Mouse (Mus musculus) spleen, adult 12 weeks (tissue): Measurements from ENCODE around the gene Desi2.
"Not testable (repeated sequence)": the region's sequence is repeated elsewhere in the genome, so short reads cannot be mapped to it uniquely, and the experiment has no call there.

ENCODE experiments used
- DNase-seq: peaks from one replicate; pipeline ENCODE4 v3.0.0; 2022; ENCODE audit warnings: low spot score

Gene Desi2

DNA sequence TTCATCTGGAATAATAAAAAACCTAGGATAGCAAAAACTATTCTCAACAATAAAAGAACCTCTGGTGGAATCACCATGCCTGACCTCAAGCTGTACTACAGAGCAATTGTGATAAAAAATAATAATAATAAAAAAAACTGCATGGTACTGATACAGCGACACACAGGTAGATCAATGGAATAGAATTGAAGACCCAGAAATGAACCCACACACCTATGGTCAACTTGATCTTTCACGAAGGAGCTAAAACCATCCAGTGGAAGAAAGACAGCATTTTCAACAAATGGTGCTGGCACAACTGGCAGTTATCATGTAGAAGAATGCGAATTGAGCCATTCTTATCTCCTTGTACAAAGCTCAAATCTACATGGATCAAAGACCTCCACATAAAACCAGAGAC, 78.2 kb downstream of the Desi2 start:
- not testable (repeated sequence) for DNase-seq

- no peak for DNase-seq
Observed at GRCm38 (mm10) chr1:178270635-178271034, 83.4 kb downstream of the Desi2 start.

GRCm38 (mm10) chr1:178275174-178275730, 88.0 kb downstream of the Desi2 start:
- DNase-seq: no peak

DNA sequence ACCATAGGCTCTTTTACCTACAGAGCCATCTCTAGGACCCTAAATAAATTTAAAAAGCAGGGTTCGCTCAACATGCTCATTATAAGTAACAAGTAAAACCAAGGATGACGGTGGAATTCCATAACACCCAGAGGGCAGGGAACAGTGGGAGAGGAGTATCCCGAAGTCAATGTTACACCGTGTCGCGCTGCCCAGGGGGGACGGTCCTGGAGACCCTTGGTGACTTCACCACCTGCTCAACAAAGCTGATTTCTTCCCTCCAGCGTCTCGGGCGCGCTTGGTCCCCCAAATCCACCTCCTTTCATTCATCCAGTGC, 88.5 kb downstream of the Desi2 start:
- DNase-seq: no peak

- no peak for DNase-seq
Observed at GRCm38 (mm10) chr1:178276054-178276911, 89.1 kb downstream of the Desi2 start.

- DNase-seq: not testable (repeated sequence)
Observed at GRCm38 (mm10) chr1:178283314-178283713, 96.1 kb downstream of the Desi2 start.

GRCm38 (mm10) chr1:178283946-178284720, 96.9 kb downstream of the Desi2 start:
- DNase-seq: no peak

- no peak for DNase-seq
Observed at GRCm38 (mm10) chr1:178287601-178288176, 100.5 kb downstream of the Desi2 start.

DNA sequence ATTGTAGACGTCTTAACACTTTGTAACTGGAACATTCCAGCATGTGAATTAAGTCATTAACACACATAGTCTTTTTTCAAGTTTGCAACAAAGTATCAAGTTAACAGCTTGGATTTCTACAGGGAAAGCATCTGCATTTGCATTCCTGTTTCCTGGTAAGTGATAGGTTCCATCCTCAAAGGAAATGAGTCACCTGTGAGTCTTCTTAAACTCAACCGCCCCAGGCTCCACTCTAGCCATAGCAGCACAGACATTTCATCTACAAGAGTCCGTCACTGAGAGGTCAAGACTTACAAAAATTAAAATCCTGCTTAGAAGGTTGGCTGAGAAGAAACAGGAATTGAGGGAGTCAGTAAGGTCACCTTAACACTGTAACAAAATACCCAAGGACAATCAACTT, 104.5 kb downstream of the Desi2 start:
- no peak for DNase-seq

GRCm38 (mm10) chr1:178294051-178294450, 106.8 kb downstream of the Desi2 start:
- DNase-seq: no peak

- not testable (repeated sequence) for DNase-seq
Observed at GRCm38 (mm10) chr1:178301261-178301660, 114.0 kb downstream of the Desi2 start.

DNA sequence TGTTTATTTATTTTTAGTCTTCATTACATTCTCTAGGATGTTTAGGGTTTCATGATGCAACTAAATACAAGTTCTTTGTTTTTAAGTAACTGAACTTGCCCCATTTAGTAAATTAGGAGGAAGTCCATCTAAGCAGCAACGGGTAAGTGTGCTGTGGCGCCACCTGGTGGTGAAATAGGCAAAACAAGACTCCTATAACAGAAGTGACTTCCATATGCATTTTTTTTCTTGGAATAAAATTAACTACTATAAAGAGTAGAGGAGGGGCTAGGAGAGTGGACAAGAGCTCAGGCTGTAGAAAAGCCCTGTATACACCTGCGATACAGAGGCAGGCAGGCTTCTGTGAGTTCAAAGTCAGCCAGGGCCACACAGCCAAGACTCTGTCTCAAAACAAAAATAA, 116.2 kb downstream of the Desi2 start:
- peak; percentile 55 for DNase-seq
